Mouse (Mus musculus) olfactory bulb, adult 2 months (tissue): ENCODE data around the gene Prr14. TPM values are rescaled to one million over a fixed set of nuclear protein-coding genes. Genes with fewer than 3 reads are reported as not detected.
"Not testable (repeated sequence)": the region's sequence is repeated elsewhere in the genome, so short reads cannot be mapped to it uniquely, and the experiment has no call there.

Experiments used
- H3K27ac ChIP-seq: fragments of 200-500 bp; 2 replicates; pipeline ENCODE4 v1.5.1; 2012; ENCODE audit warnings: low read depth, low read length; ENCODE audit not compliant: insufficient read depth
- H3K4me1 ChIP-seq: fragments of 200-500 bp; 2 replicates; pipeline ENCODE4 v1.6.1; 2012; ENCODE audit warnings: low read length; ENCODE audit not compliant: control insufficient read depth, insufficient read depth
- H3K4me3 ChIP-seq: fragments of 200-500 bp; 2 replicates; pipeline ENCODE4 v1.5.1; 2012; ENCODE audit warnings: mild to moderate bottlenecking, low read depth, low read length, moderate library complexity; ENCODE audit not compliant: insufficient read depth
- CTCF ChIP-seq: fragments of 200-500 bp; IDR thresholded peaks from 2 replicates; pipeline ENCODE4 v1.5.1; 2012; ENCODE audit warnings: low read depth, mild to moderate bottlenecking, low read length, moderate library complexity; ENCODE audit not compliant: insufficient read depth
- POLR2A ChIP-seq: fragments of 200-500 bp; IDR thresholded peaks from 2 replicates; pipeline ENCODE4 v1.6.1; 2012; ENCODE audit warnings: mild to moderate bottlenecking, low read depth, low read length, moderate library complexity; ENCODE audit not compliant: insufficient read depth
- WGBS: fragments of 180-500 bp; shearing (Covaris S2); methylation state at CpG from one replicate; pipeline ENCODE4 v1.1.7; 2018; 5-methylcytosine and 5-hydroxymethylcytosine counted together
- polyA plus RNA-seq: library from polyadenylated mRNA; stranded (reverse); fragments of >200 nt; gene quantifications from 2 replicates; pipeline ENCODE4 v1.2.4, GENCODE M21; 2012; ENCODE audit warnings: low replicate concordance; ENCODE audit not compliant: missing spikeins, insufficient read depth, insufficient read length

The Prr14 gene
- polyA plus RNA-seq, 1 experiment: not detected

- WGBS: under 1% methylated on average over 50 of the region's 50 CpGs
- Histone ChIP-seq H3K4me1 (peaks cover 13% of the 10 kb centered on the region; the same call in 1 of the 2 replicates), H3K4me3 (peak overlapping the region; percentile 92), H3K27ac (peak overlapping the region; percentile 98)
- TF ChIP-seq POLR2A (peak; percentile 19), CTCF (no peak)
Observed at GRCm38 (mm10) chr7:127477687-127478634, 18.6 kb downstream of the Prr14 start.

GRCm38 (mm10) chr7:127478635-127479317 lies 19.4 kb downstream of the Prr14 start, which contains the start of gene Fbrs:
Fbrs (plus strand) TSS chr7:127479199.
- H3K27ac ChIP-seq: peak within 1 kb of the TSS; percentile 98
- TF ChIP-seq CTCF: no peak
- TF ChIP-seq POLR2A: peak; percentile 28; the same call in 1 of the 2 replicates
- H3K4me1 ChIP-seq: peaks cover 11% of the 10 kb centered on the region; the same call in 1 of the 2 replicates
- H3K4me3 ChIP-seq: peak within 1 kb of the TSS; percentile 92
- under 1% methylated on average over 62 of the region's 62 CpGs for WGBS

GRCm38 (mm10) chr7:127479318-127480225 lies 20.2 kb downstream of the Prr14 start:
- Histone ChIP-seq H3K4me1 (peaks cover 11% of the 10 kb centered on the region; the same call in 1 of the 2 replicates), H3K4me3 (peak overlapping the region; percentile 92), H3K27ac (peak overlapping the region; percentile 98)
- WGBS: 2% methylated on average over 45 of the region's 48 CpGs
- no peak for TF ChIP-seq POLR2A
- TF ChIP-seq CTCF: no peak

- Histone ChIP-seq H3K4me3 (no peak overlapping the region; the same call in 1 of the 2 replicates), H3K4me1 (peaks cover 16% of the 10 kb centered on the region; the same call in 1 of the 2 replicates), H3K27ac (no peak overlapping the region)
- 42% methylated on average over 2 of the region's 2 CpGs for WGBS
- TF ChIP-seq POLR2A: no peak
- TF ChIP-seq CTCF: no peak
Observed at GRCm38 (mm10) chr7:127480321-127480720, 20.9 kb downstream of the Prr14 start.

- no peak overlapping the region for H3K27ac ChIP-seq
- peaks cover 10% of the 10 kb centered on the region; the same call in 1 of the 2 replicates for H3K4me1 ChIP-seq
- no peak for TF ChIP-seq POLR2A
- TF ChIP-seq CTCF: no peak
- H3K4me3 ChIP-seq: no peak overlapping the region
- WGBS: 66% methylated on average over 5 of the region's 5 CpGs
Observed at GRCm38 (mm10) chr7:127485416-127485815, 26.0 kb downstream of the Prr14 start.

- not testable (repeated sequence) for H3K27ac ChIP-seq, H3K4me3 ChIP-seq, H3K4me1 ChIP-seq
- 69% methylated on average over 5 of the region's 5 CpGs for WGBS
Observed at GRCm38 (mm10) chr7:127488364-127488763, 29.0 kb downstream of the Prr14 start.

- Histone ChIP-seq H3K27ac (no peak overlapping the region), H3K4me1 (peaks cover 2% of the 10 kb centered on the region; the same call in 1 of the 2 replicates), H3K4me3 (no peak overlapping the region)
- TF ChIP-seq CTCF: no peak
- no peak for TF ChIP-seq POLR2A
- 97% methylated on average over 7 of the region's 7 CpGs for WGBS
Observed at GRCm38 (mm10) chr7:127489982-127490381, 30.6 kb downstream of the Prr14 start.

GRCm38 (mm10) chr7:127491846-127492245 lies 32.4 kb downstream of the Prr14 start:
- WGBS: 70% methylated on average over 3 of the region's 3 CpGs
- Histone ChIP-seq H3K27ac (no peak overlapping the region), H3K4me1 (no peaks in the 10 kb centered on the region), H3K4me3 (no peak overlapping the region)
- TF ChIP-seq POLR2A (no peak), CTCF (no peak)
